Mouse (Mus musculus): Measurements from ENCODE around the gene Defb20.

DNA sequence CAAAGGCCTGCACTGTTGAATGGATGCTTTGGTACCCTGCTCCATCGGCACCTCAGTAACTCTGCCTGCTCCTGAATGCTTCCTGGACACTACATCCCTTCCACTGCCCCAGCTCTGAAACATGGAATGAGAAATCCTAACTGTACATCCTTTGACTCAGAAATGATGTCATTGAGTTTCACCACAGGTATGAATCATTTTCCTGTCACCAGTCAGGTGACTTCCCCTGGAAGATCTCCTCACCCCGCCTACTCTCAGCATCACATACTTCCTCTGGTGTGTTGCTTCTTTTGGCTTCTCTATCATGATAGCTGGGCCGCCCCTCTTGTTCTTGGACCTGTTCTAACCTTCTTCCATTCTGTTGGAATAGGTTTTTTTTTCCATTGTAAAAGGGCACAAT is 4.0 kb downstream of the Defb20 start:
- TF ChIP-seq CTCF (IDR thresholded peaks at IDR 0.05; ENCODE audit: low read depth), result no peak
- no peak for TF ChIP-seq EP300 (IDR thresholded peaks at IDR 0.05; ENCODE audit: low read depth)

Measured in liver, embryonic 14.5 days (tissue).